Mouse (Mus musculus): ENCODE results near the gene Slc25a17. TPM values are rescaled to one million over a fixed set of nuclear protein-coding genes. Genes with fewer than 3 reads are reported as not detected.

Slc25a17 gene
- polyA plus RNA-seq, 1 experiment from 2014 or later = 138 TPM

DNA sequence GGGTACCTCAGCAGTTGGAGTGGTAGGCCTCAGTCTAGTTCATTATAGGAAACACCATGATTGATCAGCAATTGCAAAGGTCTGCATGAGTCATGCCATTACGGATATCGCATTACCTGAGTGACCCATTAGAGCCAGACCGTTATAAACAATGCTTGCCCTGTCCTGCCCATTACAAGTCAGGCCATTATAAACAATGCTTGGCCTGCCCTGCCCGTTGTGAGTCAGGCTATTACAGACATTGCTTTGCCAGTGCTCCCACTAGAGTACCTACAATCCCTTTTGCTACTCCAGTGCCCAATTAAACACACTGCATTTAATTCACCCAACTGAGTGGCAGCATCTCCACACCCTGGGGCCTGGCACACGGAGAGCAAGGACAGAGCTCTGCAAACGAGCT is 49.6 kb downstream of the Slc25a17 start:
- H3K27ac ChIP-seq = 0 out of 2 replicates have a peak overlapping the region, but pooled peaks have one; percentile 0
- H3K4me2 ChIP-seq = no peak overlapping the region
- 77% methylated on average over 6 of the region's 6 CpGs for WGBS
- H3K36me3 ChIP-seq (replicated peaks) = no peaks in the 10 kb centered on the region
- no peak overlapping the region for H3K9ac ChIP-seq
- H3K9me3 ChIP-seq = no peaks in the 10 kb centered on the region
- ATAC-seq (replicated peaks) = no peak
- no peaks in the 10 kb centered on the region for H3K4me1 ChIP-seq
- H3K4me3 ChIP-seq = no peak overlapping the region
- no peaks in the 10 kb centered on the region for H3K27me3 ChIP-seq (replicated peaks)

- Histone ChIP-seq H3K9ac (no peak overlapping the region), H3K9me3 (no peaks in the 10 kb centered on the region), H3K36me3 (replicated peaks) (no peaks in the 10 kb centered on the region), H3K4me2 (no peak overlapping the region), H3K27ac (no peak overlapping the region), H3K27me3 (replicated peaks) (no peaks in the 10 kb centered on the region), H3K4me1 (no peaks in the 10 kb centered on the region), H3K4me3 (no peak overlapping the region)
- ATAC-seq (replicated peaks) = no peak
- WGBS = 87% methylated on average over 9 of the region's 9 CpGs
These were observed 50.3 kb downstream of the Slc25a17 start for GRCm38 (mm10) chr15:81310353-81310752.

- Histone ChIP-seq H3K9me3 (no peaks in the 10 kb centered on the region), H3K4me3 (no peak overlapping the region), H3K4me1 (no peaks in the 10 kb centered on the region), H3K4me2 (no peak overlapping the region), H3K36me3 (replicated peaks) (no peaks in the 10 kb centered on the region), H3K27ac (no peak overlapping the region), H3K27me3 (replicated peaks) (no peaks in the 10 kb centered on the region), H3K9ac (no peak overlapping the region)
- WGBS = 96% methylated on average over 7 of the region's 7 CpGs
- ATAC-seq (replicated peaks) = no peak
These were observed 52.6 kb downstream of the Slc25a17 start for GRCm38 (mm10) chr15:81308038-81308437.

- no peaks in the 10 kb centered on the region for H3K4me1 ChIP-seq
- H3K9ac ChIP-seq = no peak overlapping the region
- ATAC-seq (replicated peaks) = no peak
- H3K9me3 ChIP-seq = no peaks in the 10 kb centered on the region
- no peak overlapping the region for H3K27ac ChIP-seq
- no peaks in the 10 kb centered on the region for H3K36me3 ChIP-seq (replicated peaks)
- no peaks in the 10 kb centered on the region for H3K27me3 ChIP-seq (replicated peaks)
- 93% methylated on average over 6 of the region's 6 CpGs for WGBS
- H3K4me3 ChIP-seq = no peak overlapping the region
- H3K4me2 ChIP-seq = no peak overlapping the region
These were observed 54.1 kb downstream of the Slc25a17 start for GRCm38 (mm10) chr15:81306501-81306900.

GRCm38 (mm10) chr15:81305035-81305434 is 55.6 kb downstream of the Slc25a17 start:
- no peak overlapping the region for H3K4me3 ChIP-seq
- H3K9me3 ChIP-seq = no peaks in the 10 kb centered on the region
- H3K27me3 ChIP-seq (replicated peaks) = no peaks in the 10 kb centered on the region
- WGBS = 67% methylated on average over 8 of the region's 8 CpGs
- no peak overlapping the region for H3K4me2 ChIP-seq
- no peak overlapping the region for H3K27ac ChIP-seq
- ATAC-seq (replicated peaks) = no peak
- H3K36me3 ChIP-seq (replicated peaks) = no peaks in the 10 kb centered on the region
- H3K9ac ChIP-seq = no peak overlapping the region
- no peaks in the 10 kb centered on the region for H3K4me1 ChIP-seq

DNA sequence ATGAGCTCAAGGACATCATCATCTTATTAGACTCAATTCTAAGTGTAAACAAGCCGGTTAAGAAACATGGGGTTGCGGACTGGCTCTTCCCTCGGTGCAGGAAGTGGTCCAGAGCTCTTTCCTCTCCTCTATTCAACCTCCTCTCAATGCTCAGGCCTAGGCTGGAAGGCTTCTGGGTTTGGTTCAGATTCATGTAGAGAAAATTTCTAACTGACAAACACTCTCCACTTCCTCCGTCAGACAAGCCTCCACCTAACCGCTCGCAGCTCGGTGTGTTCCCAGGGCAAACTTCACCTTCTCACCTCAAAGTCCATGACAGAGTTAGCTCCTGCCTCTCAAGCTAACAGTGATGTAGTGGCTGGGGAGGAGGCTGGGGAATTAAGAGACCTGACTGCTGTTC is 56.6 kb downstream of the Slc25a17 start:
- ATAC-seq (replicated peaks) = no peak
- H3K9me3 ChIP-seq = no peaks in the 10 kb centered on the region
- no peak overlapping the region for H3K4me2 ChIP-seq
- H3K4me3 ChIP-seq = no peak overlapping the region
- no peaks in the 10 kb centered on the region for H3K4me1 ChIP-seq
- no peak overlapping the region for H3K27ac ChIP-seq
- no peaks in the 10 kb centered on the region for H3K36me3 ChIP-seq (replicated peaks)
- H3K9ac ChIP-seq = no peak overlapping the region
- WGBS = 95% methylated on average over 7 of the region's 7 CpGs
- no peaks in the 10 kb centered on the region for H3K27me3 ChIP-seq (replicated peaks)

DNA sequence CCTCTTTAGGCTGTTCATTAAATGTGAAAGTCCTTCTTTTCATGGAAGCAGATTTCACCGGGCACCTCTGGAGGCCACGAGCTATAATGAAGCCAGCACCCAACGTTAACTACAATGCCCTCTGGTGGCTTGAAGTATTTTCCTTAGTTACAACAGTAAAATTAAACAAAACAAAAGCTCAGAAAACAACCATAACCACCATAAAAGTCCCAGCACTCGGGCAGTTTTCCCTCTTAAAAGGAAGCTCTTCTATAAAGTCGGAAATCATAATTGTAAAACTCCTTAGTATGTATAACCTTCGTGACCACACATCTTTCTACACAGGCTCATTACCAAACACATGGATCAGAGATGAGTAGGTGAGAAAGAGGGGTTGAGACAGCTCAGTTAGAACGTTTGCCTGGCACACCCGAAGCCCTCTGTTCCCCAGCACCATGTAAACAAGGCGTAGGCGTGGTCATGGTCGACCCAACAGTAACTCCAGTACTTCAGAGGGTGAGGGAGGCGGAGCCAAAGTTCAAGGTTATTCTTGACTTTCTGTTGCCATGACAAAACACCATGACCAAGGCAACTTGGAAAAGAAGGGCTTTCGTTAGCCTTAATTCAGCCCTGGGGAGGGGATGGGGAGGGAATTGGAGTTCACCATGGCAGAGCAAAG is 58.3 kb downstream of the Slc25a17 start:
- no peak overlapping the region for H3K27ac ChIP-seq
- no peak overlapping the region for H3K4me2 ChIP-seq
- no peak for ATAC-seq (replicated peaks)
- no peak overlapping the region for H3K4me3 ChIP-seq
- H3K9ac ChIP-seq = no peak overlapping the region
- no peaks in the 10 kb centered on the region for H3K4me1 ChIP-seq
- H3K27me3 ChIP-seq (replicated peaks) = no peaks in the 10 kb centered on the region
- no peaks in the 10 kb centered on the region for H3K36me3 ChIP-seq (replicated peaks)
- WGBS = 74% methylated on average over 13 of the region's 13 CpGs
- no peaks in the 10 kb centered on the region for H3K9me3 ChIP-seq

- H3K4me3 ChIP-seq = no peak overlapping the region
- no peaks in the 10 kb centered on the region for H3K9me3 ChIP-seq
- 73% methylated on average over 16 of the region's 16 CpGs for WGBS
These were observed 59.2 kb downstream of the Slc25a17 start for GRCm38 (mm10) chr15:81301193-81302070.

GRCm38 (mm10) chr15:81300520-81301069 is 60.0 kb downstream of the Slc25a17 start:
- no peak for ATAC-seq (replicated peaks)
- no peaks in the 10 kb centered on the region for H3K36me3 ChIP-seq (replicated peaks)
- H3K27ac ChIP-seq = no peak overlapping the region
- H3K4me1 ChIP-seq = no peaks in the 10 kb centered on the region
- no peak overlapping the region for H3K4me3 ChIP-seq
- H3K4me2 ChIP-seq = no peak overlapping the region
- H3K9ac ChIP-seq = no peak overlapping the region
- H3K27me3 ChIP-seq (replicated peaks) = no peaks in the 10 kb centered on the region
- no peaks in the 10 kb centered on the region for H3K9me3 ChIP-seq
- 85% methylated on average over 3 of the region's 3 CpGs for WGBS

More at GRCm38 (mm10) chr15:81301193-81302070, 59.2 kb downstream of the Slc25a17 start:
- Histone ChIP-seq H3K4me1 (no peaks in the 10 kb centered on the region), H3K9ac (no peak overlapping the region), H3K4me2 (no peak overlapping the region), H3K27ac (no peak overlapping the region), H3K27me3 (replicated peaks) (no peaks in the 10 kb centered on the region), H3K36me3 (replicated peaks) (no peaks in the 10 kb centered on the region)
- ATAC-seq (replicated peaks) = no peak

DNA sequence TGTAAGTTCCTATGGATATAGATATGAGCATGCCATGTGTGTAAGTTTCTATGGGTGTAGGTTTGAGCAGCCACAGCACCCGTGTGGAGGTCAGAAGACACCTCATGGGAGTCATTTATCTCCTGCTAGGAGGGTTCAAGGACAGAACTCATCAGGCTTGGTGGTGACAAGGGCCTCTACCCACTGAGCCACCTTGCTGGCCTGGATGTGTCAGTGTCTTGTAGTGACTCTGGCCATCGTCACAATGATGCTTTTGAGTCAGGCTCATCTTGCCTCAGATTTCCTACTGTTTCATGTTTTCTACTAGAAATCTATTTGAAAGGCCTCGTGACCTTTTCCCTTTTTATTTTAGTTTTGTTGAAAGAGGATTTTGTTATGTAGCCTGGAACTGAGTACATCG is 61.1 kb downstream of the Slc25a17 start:
- Histone ChIP-seq H3K4me2 (no peak overlapping the region), H3K36me3 (replicated peaks) (no peaks in the 10 kb centered on the region), H3K9ac (no peak overlapping the region), H3K4me3 (no peak overlapping the region), H3K9me3 (no peaks in the 10 kb centered on the region), H3K27me3 (replicated peaks) (no peaks in the 10 kb centered on the region), H3K27ac (no peak overlapping the region), H3K4me1 (no peaks in the 10 kb centered on the region)
- no peak for ATAC-seq (replicated peaks)
- 86% methylated on average over 4 of the region's 4 CpGs for WGBS

GRCm38 (mm10) chr15:81298213-81298612 is 62.4 kb downstream of the Slc25a17 start:
- no peaks in the 10 kb centered on the region for H3K27me3 ChIP-seq (replicated peaks)

DNA sequence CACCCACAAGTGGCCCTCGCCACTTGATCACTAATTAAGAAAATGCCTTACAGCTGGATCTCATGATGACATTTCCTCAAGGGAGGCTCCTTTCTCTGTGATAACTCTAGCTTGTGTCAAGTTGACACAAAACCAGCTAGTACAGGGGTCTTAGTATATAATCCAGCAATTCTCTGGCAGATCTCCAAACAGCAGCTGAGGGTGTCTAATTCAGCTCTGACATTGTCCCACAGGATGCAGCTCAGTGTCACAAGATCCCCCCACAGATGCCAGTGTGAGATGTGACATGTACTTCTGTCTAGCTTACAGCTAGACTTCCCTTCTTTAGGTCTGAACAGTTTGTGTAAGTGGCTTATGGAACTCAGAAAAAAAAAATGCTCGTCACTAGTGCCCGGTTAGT is 63.1 kb downstream of the Slc25a17 start:
- Histone ChIP-seq H3K4me2 (no peak overlapping the region), H3K27me3 (replicated peaks) (no peaks in the 10 kb centered on the region), H3K36me3 (replicated peaks) (no peaks in the 10 kb centered on the region), H3K4me1 (no peaks in the 10 kb centered on the region), H3K4me3 (no peak overlapping the region), H3K9me3 (no peaks in the 10 kb centered on the region), H3K9ac (no peak overlapping the region), H3K27ac (no peak overlapping the region)
- ATAC-seq (replicated peaks) = no peak
- WGBS = 88% methylated on average over 3 of the region's 3 CpGs

More at GRCm38 (mm10) chr15:81298213-81298612, 62.4 kb downstream of the Slc25a17 start:
- no peak overlapping the region for H3K4me2 ChIP-seq
- H3K4me3 ChIP-seq = no peak overlapping the region
- H3K27ac ChIP-seq = no peak overlapping the region
- ATAC-seq (replicated peaks) = no peak
- 82% methylated on average over 6 of the region's 6 CpGs for WGBS
- no peaks in the 10 kb centered on the region for H3K36me3 ChIP-seq (replicated peaks)
- H3K9ac ChIP-seq = no peak overlapping the region
- no peaks in the 10 kb centered on the region for H3K9me3 ChIP-seq
- H3K4me1 ChIP-seq = no peaks in the 10 kb centered on the region
